Mouse (Mus musculus): ENCODE results near the gene Hmgcs1. TPM values are rescaled to one million over a fixed set of nuclear protein-coding genes. Genes with fewer than 3 reads are reported as not detected.
"Not testable (repeated sequence)": the region's sequence is repeated elsewhere in the genome, so short reads cannot be mapped to it uniquely, and the experiment has no call there.

Hmgcs1 gene
- polyA plus RNA-seq, 1 experiment from 2014 or later, result 64.9 TPM

DNA sequence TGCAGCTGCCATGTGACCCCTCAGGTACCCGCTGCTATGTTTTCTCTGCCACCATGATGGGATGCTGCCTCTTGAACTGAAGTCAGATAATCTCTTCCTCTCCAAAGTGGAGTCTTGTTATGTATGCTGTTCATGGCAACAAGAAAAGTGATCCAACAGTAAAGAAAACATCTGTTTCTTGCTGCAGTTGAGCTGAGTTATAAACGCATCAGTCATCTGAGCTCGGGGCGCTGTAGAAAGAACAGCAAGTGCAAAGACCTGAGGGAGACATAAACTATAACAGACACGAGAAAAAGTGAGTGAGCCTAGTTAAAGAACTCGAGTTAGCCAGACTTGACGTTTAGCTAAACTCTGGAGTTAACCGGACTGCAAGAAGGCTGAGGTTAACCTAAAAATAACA lies 11.4 kb upstream of the Hmgcs1 start:
- H3K27me3 ChIP-seq, result no peaks in the 10 kb centered on the region
- ATAC-seq (no peak), DNase-seq (ENCODE audit: low read depth, low spot score) (no peak)
- POLR2A ChIA-PET, result interaction anchor here (0.6 to 3.7 kb wide), 2 partner anchors 10 to 216 kb away, joined by 8 to 22 read pairs; partner anchors contain the start of gene Hmgcs1
- CTCF ChIA-PET, result interaction anchor here (0.7 to 8.1 kb wide), 11 partner anchors 10 to 195 kb away, joined by 3 to 209 read pairs (median 9); no protein-coding TSS in a partner anchor
- in situ Hi-C loops (cut with MboI; ENCODE audit: low pct_unique_long_range_greater_than_20kb), result no loop called here
- no peak for TF ChIP-seq CTCF (IDR thresholded peaks at IDR 0.05)

DNA sequence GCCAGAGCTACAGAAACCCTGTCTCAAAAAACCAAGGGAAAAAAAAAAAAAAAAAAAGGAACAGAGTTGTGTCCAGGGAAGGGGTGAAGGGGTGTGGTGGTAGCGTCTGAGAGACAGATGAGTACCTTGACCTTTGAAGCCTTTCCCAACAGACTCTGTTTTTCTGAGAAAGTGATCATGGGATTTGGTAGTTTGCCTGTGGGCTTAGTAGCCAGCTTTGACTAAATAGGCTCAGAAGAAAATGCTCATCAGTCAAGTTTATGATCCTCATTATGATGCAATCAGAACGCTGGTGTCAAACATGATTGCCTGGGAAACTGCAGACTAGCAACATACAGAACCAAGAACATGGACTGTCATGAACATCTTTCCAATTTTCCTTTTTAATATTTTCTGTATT lies 10.5 kb upstream of the Hmgcs1 start:
- in situ Hi-C loops (cut with MboI; ENCODE audit: low pct_unique_long_range_greater_than_20kb), result no loop called here
- ChIA-PET POLR2A (interaction anchor here (3.7 kb wide), 1 partner anchor 9 kb away, joined by 22 read pairs; the partner anchor contains the start of gene Hmgcs1), CTCF (interaction anchor here (1.2 to 8.1 kb wide), 8 partner anchors 9 to 74 kb away, joined by 3 to 209 read pairs (median 28); no protein-coding TSS in a partner anchor)
- DNase-seq (ENCODE audit: low read depth, low spot score) (no peak), ATAC-seq (no peak)
- H3K27me3 ChIP-seq, result no peaks in the 10 kb centered on the region
- no peak for TF ChIP-seq CTCF (IDR thresholded peaks at IDR 0.05)

DNA sequence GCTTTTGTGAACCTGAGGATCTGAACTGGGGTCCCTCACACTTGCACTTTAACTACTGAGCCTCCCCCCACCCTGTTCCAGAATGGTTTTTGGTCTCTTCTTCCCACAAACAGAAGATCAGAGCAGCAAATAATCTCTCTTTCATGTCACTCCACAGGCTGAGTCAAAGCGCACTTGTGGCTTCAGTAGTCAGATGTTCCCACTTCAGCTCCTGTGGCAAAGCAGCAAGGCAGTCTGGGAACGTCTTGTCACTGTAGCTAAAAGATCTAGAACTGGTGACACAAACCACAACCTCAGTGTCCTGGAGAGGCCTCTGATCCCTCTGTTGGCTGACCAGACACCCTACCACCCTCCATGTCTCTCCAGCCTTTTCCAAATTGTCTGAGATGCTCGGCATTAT lies 9.0 kb upstream of the Hmgcs1 start:
- TF ChIP-seq CTCF (IDR thresholded peaks at IDR 0.05), result no peak
- no peaks in the 10 kb centered on the region for H3K27me3 ChIP-seq
- CTCF ChIA-PET, result interaction anchor here (0.9 to 8.1 kb wide), 9 partner anchors 7 to 69 kb away, joined by 3 to 209 read pairs (median 15); no protein-coding TSS in a partner anchor
- DNase-seq (ENCODE audit: low read depth, low spot score) (no peak), ATAC-seq (no peak)
- POLR2A ChIA-PET, result no interaction called here
- in situ Hi-C loops (cut with MboI; ENCODE audit: low pct_unique_long_range_greater_than_20kb), result no loop called here

DNA sequence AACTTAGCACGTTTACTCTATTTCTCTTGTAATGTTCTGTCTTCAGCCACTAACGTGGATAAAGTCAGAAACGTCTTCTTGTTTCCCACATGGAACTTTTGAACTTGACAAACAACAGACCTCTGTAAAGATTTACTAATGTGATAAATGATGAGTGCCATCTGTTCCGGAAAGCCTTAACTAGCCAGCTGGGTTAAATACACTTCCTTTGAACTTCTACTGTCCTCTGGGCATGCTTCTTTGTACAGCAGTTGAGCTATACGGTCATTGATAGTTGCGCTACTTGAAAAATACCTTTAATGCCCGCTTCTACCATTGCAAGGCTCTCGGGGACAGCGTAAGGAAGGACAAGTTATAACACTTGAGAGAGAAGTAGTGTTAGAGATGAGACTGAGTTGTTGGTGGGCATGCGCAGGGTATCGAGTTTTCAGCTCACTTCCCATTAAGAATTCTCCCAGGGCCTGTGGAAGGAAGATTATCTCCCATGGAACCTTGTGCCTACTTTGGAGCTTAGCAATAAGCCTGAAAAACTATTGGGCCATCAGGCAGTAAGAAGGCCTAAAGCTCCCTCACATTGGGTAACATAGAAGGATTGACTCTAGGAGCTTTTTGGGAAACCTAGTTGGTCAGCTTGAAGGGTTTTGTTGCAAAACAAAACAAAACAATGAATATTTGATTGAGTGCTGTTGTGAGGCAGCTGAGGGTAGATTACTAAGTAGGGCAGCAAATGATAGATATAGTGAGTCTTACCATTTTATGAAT lies 5.6 kb upstream of the Hmgcs1 start:
- H3K27me3 ChIP-seq, result no peaks in the 10 kb centered on the region
- DNase-seq (ENCODE audit: low read depth, low spot score) (no peak), ATAC-seq (no peak)
- ChIA-PET CTCF (interaction anchor here (1.0 to 2.9 kb wide), 10 partner anchors 8 to 105 kb away, joined by 3 to 27 read pairs (median 12); no protein-coding TSS in a partner anchor), POLR2A (interaction anchor here (0.6 to 1.0 kb wide), 3 partner anchors 35 to 46 kb away, joined by 3 to 6 read pairs (median 4); no protein-coding TSS in a partner anchor)
- in situ Hi-C loops (cut with MboI; ENCODE audit: low pct_unique_long_range_greater_than_20kb), result no loop called here
- TF ChIP-seq CTCF (IDR thresholded peaks at IDR 0.05), result no peak

DNA sequence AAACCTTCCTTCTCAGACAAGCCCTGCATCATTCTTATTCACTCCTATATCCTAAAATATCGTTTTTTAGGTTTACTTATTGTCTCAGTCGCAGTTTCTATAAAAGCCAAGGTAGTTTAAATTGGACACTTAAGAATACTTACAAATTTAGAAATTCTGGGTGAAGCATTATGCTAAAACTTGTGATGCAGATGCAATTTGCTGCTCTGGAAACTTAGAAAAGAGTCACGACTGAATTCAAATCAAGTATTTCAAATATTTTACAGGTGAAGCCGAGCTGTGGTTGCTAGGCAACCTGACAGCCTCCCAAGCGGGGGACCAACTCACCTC lies 505 bp upstream of the Hmgcs1 start:
- H3K27me3 ChIP-seq, result no peaks in the 10 kb centered on the region
- ChIA-PET POLR2A (interaction anchor here (3.1 kb wide), 1 partner anchor 11 kb away, joined by 22 read pairs; no protein-coding TSS in a partner anchor), CTCF (interaction anchor here (1.2 to 3.2 kb wide), 5 partner anchors 11 to 50 kb away, joined by 3 to 99 read pairs (median 25); no protein-coding TSS in a partner anchor)
- DNase-seq (ENCODE audit: low read depth, low spot score), result no peak
- in situ Hi-C loops (cut with MboI; ENCODE audit: low pct_unique_long_range_greater_than_20kb), result no loop called here
- no peak for ATAC-seq
- no peak for TF ChIP-seq CTCF (IDR thresholded peaks at IDR 0.05)

DNA sequence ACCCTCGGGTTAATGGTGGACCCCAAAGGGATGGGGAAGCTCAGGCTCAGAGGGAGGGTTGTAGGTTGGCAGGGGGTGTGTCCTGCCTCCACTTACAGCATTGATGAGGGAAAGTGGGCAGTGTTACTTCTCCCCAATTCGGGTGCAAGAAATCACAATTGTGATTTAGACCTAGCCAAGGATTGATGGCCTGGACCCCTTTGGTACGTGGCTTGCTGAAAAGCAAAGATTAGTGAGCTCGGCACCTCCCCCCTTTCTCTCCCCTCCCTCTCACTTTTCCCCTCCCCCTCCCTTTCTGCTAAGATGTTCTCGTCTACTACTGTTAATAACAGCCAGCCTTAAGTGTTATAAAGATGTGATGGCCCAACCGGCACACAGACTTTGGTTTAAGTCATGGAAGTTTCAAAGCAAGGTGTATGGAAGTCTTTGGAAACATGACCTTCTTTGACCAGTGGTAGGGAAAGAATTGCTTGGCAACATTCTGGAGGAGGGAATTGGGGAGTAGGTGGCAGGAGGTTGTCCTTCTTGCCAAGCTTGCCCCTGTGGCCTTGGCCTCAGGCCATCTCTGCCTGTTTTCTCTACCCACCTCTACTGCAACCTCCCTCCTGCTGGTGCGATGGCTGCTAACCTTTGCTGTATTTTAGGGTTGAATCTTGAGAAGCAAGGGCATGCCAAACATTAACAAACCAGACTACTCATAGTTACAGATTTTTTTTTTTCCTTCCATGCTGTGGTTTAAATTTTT lies 869 bp downstream of the Hmgcs1 start:
- CTCF ChIA-PET, result no interaction called here
- in situ Hi-C loops (cut with MboI; ENCODE audit: low pct_unique_long_range_greater_than_20kb), result no loop called here
- no peaks in the 10 kb centered on the region for H3K27me3 ChIP-seq
- ATAC-seq (no peak), DNase-seq (ENCODE audit: low read depth, low spot score) (no peak)
- POLR2A ChIA-PET, result interaction anchor here (1.0 kb wide), 1 partner anchor 100 kb away, joined by 3 read pairs; the partner anchor contains the start of gene Zfp131
- no peak for TF ChIP-seq CTCF (IDR thresholded peaks at IDR 0.05)

DNA sequence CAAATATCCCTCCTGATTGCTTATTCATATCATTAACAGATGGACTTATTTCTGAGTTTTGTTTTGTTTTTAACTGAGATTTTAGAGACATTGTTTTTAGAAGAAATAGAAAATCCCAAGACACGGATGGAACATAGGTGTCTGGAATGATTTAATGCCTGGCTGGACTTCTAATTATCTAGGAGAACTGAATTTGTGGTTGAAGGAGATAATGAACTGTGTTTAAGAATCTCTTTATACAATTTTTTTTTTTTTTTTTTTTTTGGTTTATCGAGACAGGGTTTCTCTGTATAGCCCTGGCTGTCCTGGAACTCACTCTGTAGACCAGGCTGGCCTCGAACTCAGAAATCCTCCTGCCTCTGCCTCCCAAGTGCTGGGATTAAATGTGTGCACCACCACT lies 1.8 kb downstream of the Hmgcs1 start:
- ATAC-seq; POLR2A ChIA-PET; in situ Hi-C loops (cut with MboI; ENCODE audit: low pct_unique_long_range_greater_than_20kb); CTCF ChIA-PET; DNase-seq (ENCODE audit: low read depth, low spot score); H3K27me3 ChIP-seq: not testable (repeated sequence)

DNA sequence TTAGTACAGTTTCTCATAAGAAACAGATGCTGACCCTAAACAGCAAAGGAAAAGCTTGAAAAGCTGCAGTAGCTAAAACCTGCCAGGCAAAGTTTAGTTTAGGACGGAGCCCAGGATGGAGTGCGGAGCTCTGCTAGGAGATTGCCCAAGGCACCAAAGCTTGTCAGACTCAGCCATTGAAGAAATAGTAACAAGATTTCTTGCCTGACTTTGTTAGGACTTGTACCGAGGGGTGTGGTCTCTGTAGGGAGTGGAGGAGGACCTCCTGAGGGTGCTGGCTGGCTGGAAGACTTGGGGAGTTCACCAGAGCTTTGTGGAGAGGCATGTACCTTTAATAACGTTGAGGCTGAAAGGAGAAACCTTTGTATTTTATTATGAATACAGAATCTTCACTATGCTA lies 5.5 kb downstream of the Hmgcs1 start:
- DNase-seq (ENCODE audit: low read depth, low spot score) (no peak), ATAC-seq (no peak)
- ChIA-PET CTCF (interaction anchor here (1.1 to 1.3 kb wide), 2 partner anchors 10 to 56 kb away, joined by 3 read pairs; no protein-coding TSS in a partner anchor), POLR2A (no interaction called here)
- in situ Hi-C loops (cut with MboI; ENCODE audit: low pct_unique_long_range_greater_than_20kb), result no loop called here
- TF ChIP-seq CTCF (IDR thresholded peaks at IDR 0.05), result no peak
- H3K27me3 ChIP-seq, result no peaks in the 10 kb centered on the region

DNA sequence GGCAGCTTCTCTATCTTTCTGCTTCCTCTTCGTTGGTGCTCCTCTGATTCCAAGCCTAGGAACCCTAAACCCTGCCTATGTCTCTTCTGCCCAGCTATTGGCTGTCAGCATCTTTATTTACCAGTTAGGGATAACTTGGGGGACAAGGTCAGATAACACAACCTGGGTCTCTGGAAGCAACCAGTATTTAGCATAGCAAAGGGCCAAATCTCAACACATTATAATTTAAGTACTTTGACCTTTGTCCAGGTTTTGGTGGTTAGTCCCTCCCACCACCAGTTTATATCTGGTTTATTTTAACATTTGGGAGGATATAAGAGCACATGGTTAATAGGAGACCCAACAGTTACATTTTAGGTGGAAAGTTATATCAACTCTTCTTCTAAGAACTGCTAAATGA lies 6.3 kb downstream of the Hmgcs1 start:
- ATAC-seq (no peak), DNase-seq (ENCODE audit: low read depth, low spot score) (no peak)
- no peaks in the 10 kb centered on the region for H3K27me3 ChIP-seq
- POLR2A ChIA-PET, result no interaction called here
- CTCF ChIA-PET, result interaction anchor here (1.1 to 1.3 kb wide), 2 partner anchors 11 to 57 kb away, joined by 3 read pairs; no protein-coding TSS in a partner anchor
- no peak for TF ChIP-seq CTCF (IDR thresholded peaks at IDR 0.05)
- in situ Hi-C loops (cut with MboI; ENCODE audit: low pct_unique_long_range_greater_than_20kb), result no loop called here

DNA sequence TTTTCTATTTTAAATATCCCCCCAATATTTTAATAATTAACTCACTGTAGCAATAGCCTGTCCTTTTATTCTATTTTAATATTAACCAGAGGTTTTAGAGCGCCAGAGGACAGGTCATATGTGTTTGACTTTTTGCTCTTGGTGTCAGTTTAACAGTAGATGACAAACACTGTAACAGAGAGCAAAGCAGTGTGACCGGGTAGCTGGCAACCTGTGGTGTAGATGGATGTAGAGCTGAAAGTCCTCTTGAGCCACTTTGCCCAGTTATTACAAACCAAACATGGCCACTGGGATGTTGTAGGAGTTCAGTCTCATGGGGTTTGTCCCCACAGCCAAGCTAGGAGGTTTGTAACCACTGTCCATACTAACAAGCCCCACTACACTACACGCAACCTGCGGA lies 8.3 kb downstream of the Hmgcs1 start:
- H3K27me3 ChIP-seq, result no peaks in the 10 kb centered on the region
- CTCF ChIA-PET, result interaction anchor here (0.8 to 0.9 kb wide), 3 partner anchors 10 to 39 kb away, joined by 3 read pairs; no protein-coding TSS in a partner anchor
- TF ChIP-seq CTCF (IDR thresholded peaks at IDR 0.05), result no peak
- ATAC-seq (no peak), DNase-seq (ENCODE audit: low read depth, low spot score) (no peak)
- POLR2A ChIA-PET, result no interaction called here
- in situ Hi-C loops (cut with MboI; ENCODE audit: low pct_unique_long_range_greater_than_20kb), result no loop called here
